Mouse (Mus musculus) E14TG2a.4 (cell line): ENCODE data around the gene Prpf38b.

ENCODE experiments used
- CTCF ChIP-seq: conservative IDR thresholded peaks from 2 replicates; pipeline ENCODE4 v1.5.1; 2014; ENCODE audit warnings: low read length
- NANOG ChIP-seq: IDR thresholded peaks from 2 replicates; pipeline ENCODE4 v1.6.1; 2014; ENCODE audit warnings: borderline replicate concordance, low read length, mixed read lengths
- POU5F1 ChIP-seq: IDR thresholded peaks from 2 replicates; pipeline ENCODE4 v1.6.1; 2014; ENCODE audit warnings: low read length, borderline replicate concordance

- TF ChIP-seq CTCF, result no peak
- TF ChIP-seq POU5F1, result no peak
- TF ChIP-seq NANOG, result no peak
Measured at GRCm38 (mm10) chr3:108892080-108892479, 19.4 kb downstream of the Prpf38b start.
